Mouse (Mus musculus): ENCODE measurements around the gene Ago3. TPM values are rescaled to one million over a fixed set of nuclear protein-coding genes. Genes with fewer than 3 reads are reported as not detected.

Ago3 gene
- 17.6 and 23.4 TPM in 2 replicates for polyA plus RNA-seq (2012; rRNA removed)

DNA sequence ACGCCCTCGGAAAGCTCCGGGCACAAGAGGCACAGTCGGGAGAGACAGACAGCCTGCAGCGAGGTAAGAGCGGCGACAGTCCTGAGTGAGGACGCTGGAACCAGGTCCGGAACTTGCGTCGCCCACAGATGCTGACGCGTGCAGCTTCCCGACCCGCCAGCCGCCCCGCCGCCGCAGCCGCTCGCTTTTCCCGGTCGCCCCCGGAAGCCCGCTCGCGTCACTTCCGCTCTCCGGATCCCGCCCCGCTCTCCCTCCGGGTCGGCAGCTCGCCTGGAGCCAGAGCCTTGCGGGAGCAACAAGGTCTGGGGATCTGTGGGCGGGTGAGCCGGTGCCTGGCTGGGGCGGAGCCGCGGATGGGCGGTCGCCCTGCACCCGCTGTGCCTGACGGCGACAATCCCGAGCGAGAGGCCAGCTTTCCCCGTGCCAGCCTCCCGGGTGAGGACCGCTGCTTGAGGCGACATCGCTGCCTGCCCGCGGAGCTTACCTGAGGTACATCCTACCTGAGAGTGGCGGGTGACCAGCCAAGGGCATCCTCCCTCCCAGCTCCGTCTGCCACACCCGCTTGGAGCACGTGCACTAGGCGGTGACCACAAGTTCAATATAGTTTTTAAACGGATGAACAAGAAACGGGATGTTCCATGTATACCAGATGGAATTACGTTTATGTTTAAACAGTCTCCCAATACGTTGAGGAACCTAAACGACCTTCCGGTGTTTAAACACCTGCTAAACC, at the start of gene Ago3:
Gene Ago3 (minus strand): TSS at position 210 of the 733 bp plus-strand sequence.
- no peak for TF ChIP-seq CTCF (IDR thresholded peaks at IDR 0.05; ENCODE audit: insufficient read depth, low read length)
- TF ChIP-seq POLR2A (IDR thresholded peaks at IDR 0.05; ENCODE audit: borderline replicate concordance, extremely low read depth, low read depth, low read length) = peak; percentile 86; the same call in 1 of the 2 replicates
- Histone ChIP-seq H3K4me1 (ENCODE audit: control insufficient read depth, insufficient read depth, low read length) (no peaks in the 10 kb centered on the region), H3K4me3 (replicated peaks; ENCODE audit: extremely low read depth, low read depth, low read length) (peak within 1 kb of the TSS; percentile 86)
- peak; percentile 96 for DNase-seq
- WGBS = under 1% methylated on average over 65 of the region's 65 CpGs

DNA sequence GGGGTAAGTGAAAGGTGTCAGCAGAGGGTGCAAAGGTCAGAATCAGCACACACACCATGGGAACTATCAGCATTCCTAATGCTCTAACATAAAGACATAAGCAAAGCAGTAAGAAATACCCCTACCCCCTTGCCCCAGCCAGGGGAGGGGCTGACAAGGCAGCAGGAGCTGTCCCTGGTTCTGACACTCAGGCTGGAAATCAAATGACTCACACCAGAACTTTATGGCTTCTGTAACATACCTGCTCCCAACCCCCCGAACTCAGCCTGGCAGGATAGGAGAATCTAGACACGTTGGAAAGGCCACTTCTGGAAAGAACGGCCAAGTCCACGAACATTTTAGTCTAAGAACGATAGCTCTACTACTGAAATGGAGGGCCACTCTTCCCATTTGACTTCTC, 43.7 kb upstream of the Ago3 start:
- WGBS = 49% methylated on average over 5 of the region's 5 CpGs
- H3K4me3 ChIP-seq (replicated peaks; ENCODE audit: extremely low read depth, low read depth, low read length) = no peak overlapping the region
- DNase-seq = no peak
- peaks cover 3% of the 10 kb centered on the region; the same call in 1 of the 2 replicates for H3K4me1 ChIP-seq (ENCODE audit: control insufficient read depth, insufficient read depth, low read length)
- TF ChIP-seq POLR2A (IDR thresholded peaks at IDR 0.05; ENCODE audit: borderline replicate concordance, extremely low read depth, low read depth, low read length) = no peak
- TF ChIP-seq CTCF (IDR thresholded peaks at IDR 0.05; ENCODE audit: insufficient read depth, low read length) = no peak

DNA sequence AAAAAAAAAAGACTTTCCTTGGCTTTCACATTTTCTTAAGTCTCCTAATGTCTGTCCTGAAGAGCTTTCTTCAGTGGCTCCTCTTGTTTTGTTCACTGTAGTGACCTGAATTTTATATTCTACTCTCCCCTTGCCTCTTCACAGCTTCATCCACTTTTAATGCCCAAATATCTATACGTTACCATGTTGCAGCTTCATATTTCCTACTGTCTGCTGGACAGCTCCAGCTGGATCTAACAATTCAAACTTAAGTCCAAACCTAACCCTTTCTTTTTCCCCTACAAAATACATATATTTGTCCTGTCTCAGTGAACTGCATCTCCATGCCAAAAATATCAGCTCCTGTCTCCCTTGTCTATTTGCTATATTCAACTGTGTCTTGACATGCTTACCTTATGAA, 40.0 kb upstream of the Ago3 start:
- WGBS = 56% methylated on average over 1 of the region's 1 CpGs
- Histone ChIP-seq H3K4me1 (ENCODE audit: control insufficient read depth, insufficient read depth, low read length) (peaks cover 9% of the 10 kb centered on the region), H3K4me3 (replicated peaks; ENCODE audit: extremely low read depth, low read depth, low read length) (no peak overlapping the region)
- no peak for DNase-seq
- no peak for TF ChIP-seq POLR2A (IDR thresholded peaks at IDR 0.05; ENCODE audit: borderline replicate concordance, extremely low read depth, low read depth, low read length)
- no peak for TF ChIP-seq CTCF (IDR thresholded peaks at IDR 0.05; ENCODE audit: insufficient read depth, low read length)

DNA sequence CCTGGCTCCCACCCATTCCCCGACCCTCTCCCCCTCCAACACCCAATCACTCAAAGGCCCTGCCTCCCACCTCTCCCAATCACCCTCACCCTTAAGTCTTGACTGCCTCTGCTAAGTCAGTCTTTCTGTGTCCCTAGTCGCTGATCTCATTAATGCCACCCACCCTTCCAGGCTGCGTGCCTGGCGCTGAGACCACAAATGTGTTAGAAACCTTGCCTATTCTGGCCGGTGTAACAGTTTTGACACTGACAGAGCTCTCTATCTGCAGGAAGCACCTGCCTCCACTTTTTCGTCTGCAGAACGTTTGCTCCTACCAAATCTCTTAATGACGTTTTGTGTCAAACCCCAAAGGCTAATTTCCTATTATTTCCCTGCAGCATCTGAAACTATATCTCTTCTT, 39.6 kb upstream of the Ago3 start:
- WGBS = 5% methylated on average over 8 of the region's 8 CpGs
- Histone ChIP-seq H3K4me1 (ENCODE audit: control insufficient read depth, insufficient read depth, low read length) (peaks cover 9% of the 10 kb centered on the region), H3K4me3 (replicated peaks; ENCODE audit: extremely low read depth, low read depth, low read length) (peak overlapping the region; percentile 17)
- DNase-seq = no peak
- no peak for TF ChIP-seq POLR2A (IDR thresholded peaks at IDR 0.05; ENCODE audit: borderline replicate concordance, extremely low read depth, low read depth, low read length)
- no peak for TF ChIP-seq CTCF (IDR thresholded peaks at IDR 0.05; ENCODE audit: insufficient read depth, low read length)

DNA sequence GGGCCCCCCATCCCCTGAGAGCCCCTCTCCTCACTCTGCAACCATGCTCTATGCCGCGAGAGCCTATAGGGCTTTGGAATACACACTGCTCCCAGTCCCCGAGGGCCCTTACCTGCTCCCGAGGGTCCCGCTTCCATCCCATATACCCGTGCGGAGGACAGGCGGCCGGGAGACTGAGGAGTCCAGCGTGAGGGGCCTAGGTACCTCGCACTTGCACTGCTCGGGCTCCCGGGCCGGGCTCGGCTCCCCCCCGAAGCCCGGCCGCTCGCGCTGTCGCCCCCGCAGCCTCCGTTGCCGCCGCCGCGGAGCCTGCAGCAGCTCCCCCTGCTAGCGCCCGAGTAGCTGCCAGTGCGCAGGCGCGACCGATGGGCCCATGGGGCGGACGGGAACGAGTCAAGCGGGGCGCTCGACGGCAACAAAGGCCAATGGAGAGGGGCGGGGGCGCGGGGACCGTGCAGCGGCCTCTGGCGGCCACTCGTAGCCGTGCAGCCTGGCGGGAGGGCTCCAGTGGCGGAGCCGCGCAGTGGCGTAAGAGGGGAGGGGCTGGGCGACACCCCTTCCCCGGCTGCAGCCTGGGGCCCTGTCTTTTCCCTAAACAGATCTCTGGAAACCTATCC, 39.0 kb upstream of the Ago3 start, which contains the start of gene Ago1:
Gene Ago1 (minus strand): TSS at position 299 of the 617 bp plus-strand sequence.
- peak; percentile 56 for TF ChIP-seq CTCF (IDR thresholded peaks at IDR 0.05; ENCODE audit: insufficient read depth, low read length)
- TF ChIP-seq POLR2A (IDR thresholded peaks at IDR 0.05; ENCODE audit: borderline replicate concordance, extremely low read depth, low read depth, low read length) = peak; percentile 29; the same call in 1 of the 2 replicates
- peaks cover 9% of the 10 kb centered on the region for H3K4me1 ChIP-seq (ENCODE audit: control insufficient read depth, insufficient read depth, low read length)
- peak; percentile 94 for DNase-seq
- WGBS = under 1% methylated on average over 49 of the region's 55 CpGs
- peak within 1 kb of the TSS; percentile 80 for H3K4me3 ChIP-seq (replicated peaks; ENCODE audit: extremely low read depth, low read depth, low read length)

DNA sequence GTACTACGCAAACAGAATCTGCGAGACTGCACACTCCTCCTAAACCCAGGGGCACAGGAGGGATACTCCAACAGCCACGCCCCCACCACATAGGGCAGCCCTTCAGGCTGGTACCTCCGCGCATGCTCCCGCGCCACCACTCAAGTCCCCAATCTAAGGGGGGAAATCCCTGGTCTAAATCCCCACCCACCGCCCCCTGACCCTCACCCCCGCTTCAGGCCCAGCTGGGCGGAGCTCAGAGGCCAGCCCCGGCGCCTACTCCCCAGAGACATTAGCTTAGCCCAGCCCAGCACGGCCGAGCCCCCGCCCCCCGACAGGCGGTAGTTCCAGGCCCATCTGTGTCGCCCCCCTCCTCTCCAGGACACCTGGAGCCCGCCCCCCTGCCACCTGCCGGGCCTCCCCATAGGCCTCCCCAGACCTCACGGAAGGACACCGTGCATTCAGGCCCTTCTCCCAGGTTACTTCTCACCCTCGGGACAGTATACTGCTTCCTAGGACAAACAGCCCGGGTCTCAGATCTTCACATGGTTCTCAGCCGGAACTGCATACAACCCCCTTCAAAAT, 38.4 kb upstream of the Ago3 start:
- H3K4me1 ChIP-seq (ENCODE audit: control insufficient read depth, insufficient read depth, low read length) = peaks cover 9% of the 10 kb centered on the region
- TF ChIP-seq POLR2A (IDR thresholded peaks at IDR 0.05; ENCODE audit: borderline replicate concordance, extremely low read depth, low read depth, low read length) (no peak), CTCF (IDR thresholded peaks at IDR 0.05; ENCODE audit: insufficient read depth, low read length) (no peak)
- WGBS = 1% methylated on average over 25 of the region's 25 CpGs
- DNase-seq = peak; percentile 54
- H3K4me3 ChIP-seq (replicated peaks; ENCODE audit: extremely low read depth, low read depth, low read length) = peak overlapping the region; percentile 80

DNA sequence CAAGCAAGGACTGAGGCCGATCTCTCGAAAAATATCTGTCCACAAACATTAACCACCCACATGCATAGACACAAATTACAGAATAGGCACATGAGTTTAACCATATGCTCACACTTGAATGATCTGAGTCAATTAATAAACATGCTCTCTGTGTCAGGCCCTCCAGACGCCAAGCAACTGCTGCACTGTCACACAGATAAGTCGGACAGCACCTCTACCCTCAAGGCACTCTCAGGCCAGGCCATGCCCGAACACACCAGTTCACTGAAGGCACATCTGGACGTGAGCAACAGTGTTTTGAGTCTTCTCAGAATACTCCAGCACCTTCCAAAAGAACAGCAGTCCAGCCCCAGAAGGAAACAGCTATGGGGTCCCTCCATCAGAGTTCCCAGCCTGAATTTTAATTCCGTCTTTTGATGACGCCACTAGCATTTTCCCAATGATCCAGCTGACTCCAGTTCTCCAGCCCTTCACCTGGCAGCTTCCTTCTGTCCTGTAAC, 36.9 kb upstream of the Ago3 start:
- TF ChIP-seq POLR2A (IDR thresholded peaks at IDR 0.05; ENCODE audit: borderline replicate concordance, extremely low read depth, low read depth, low read length) = no peak
- TF ChIP-seq CTCF (IDR thresholded peaks at IDR 0.05; ENCODE audit: insufficient read depth, low read length) = no peak
- 51% methylated on average over 8 of the region's 8 CpGs for WGBS
- H3K4me3 ChIP-seq (replicated peaks; ENCODE audit: extremely low read depth, low read depth, low read length) = no peak overlapping the region
- no peak for DNase-seq
- peaks cover 9% of the 10 kb centered on the region for H3K4me1 ChIP-seq (ENCODE audit: control insufficient read depth, insufficient read depth, low read length)

DNA sequence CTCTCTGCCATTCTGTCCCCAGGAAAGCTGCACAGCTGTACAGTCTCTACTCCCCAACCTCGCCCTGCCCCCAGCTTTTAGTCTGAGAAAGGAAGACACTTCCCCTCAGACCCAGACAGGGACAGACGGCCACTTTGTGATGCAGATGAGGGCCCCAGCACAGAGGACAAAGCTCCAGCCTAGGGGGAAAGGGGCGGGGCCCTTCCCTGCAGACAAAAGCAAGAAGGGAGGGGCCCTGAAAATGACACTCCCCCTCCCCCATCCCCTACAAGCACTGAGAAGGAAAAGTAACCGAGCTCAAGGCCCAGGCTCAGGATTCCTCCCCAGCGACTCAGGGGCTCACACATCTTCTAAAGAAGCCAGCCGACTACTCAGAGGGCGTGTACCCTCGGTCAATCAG, 36.5 kb upstream of the Ago3 start:
- WGBS = 33% methylated on average over 8 of the region's 8 CpGs
- DNase-seq = no peak

DNA sequence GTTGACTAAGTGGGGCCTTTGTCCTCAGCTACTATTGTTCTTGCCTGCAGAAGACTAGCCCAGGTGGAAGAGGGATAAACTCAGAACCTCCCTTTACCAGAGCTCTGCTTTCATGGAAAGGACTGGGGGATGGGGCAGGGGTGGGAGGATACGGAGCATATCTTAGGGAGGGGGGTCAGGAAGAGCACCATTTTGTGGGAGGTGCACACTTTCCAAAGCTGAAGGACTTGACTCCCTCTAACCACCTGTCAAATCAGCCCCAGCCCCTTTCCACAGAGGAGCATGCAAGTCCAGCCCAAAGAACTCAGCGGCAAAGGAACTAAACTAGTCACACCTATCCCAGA, 35.5 kb upstream of the Ago3 start:
- H3K4me3 ChIP-seq (replicated peaks; ENCODE audit: extremely low read depth, low read depth, low read length) = no peak overlapping the region
- no peak for DNase-seq
- WGBS = 50% methylated on average over 2 of the region's 2 CpGs
- H3K4me1 ChIP-seq (ENCODE audit: control insufficient read depth, insufficient read depth, low read length) = peaks cover 9% of the 10 kb centered on the region
- TF ChIP-seq POLR2A (IDR thresholded peaks at IDR 0.05; ENCODE audit: borderline replicate concordance, extremely low read depth, low read depth, low read length) = no peak
- no peak for TF ChIP-seq CTCF (IDR thresholded peaks at IDR 0.05; ENCODE audit: insufficient read depth, low read length)

More for the DNA sequence above, 36.5 kb upstream of the Ago3 start:
- H3K4me1 ChIP-seq (ENCODE audit: control insufficient read depth, insufficient read depth, low read length) = peaks cover 9% of the 10 kb centered on the region
- H3K4me3 ChIP-seq (replicated peaks; ENCODE audit: extremely low read depth, low read depth, low read length) = no peak overlapping the region
- TF ChIP-seq CTCF (IDR thresholded peaks at IDR 0.05; ENCODE audit: insufficient read depth, low read length) (no peak), POLR2A (IDR thresholded peaks at IDR 0.05; ENCODE audit: borderline replicate concordance, extremely low read depth, low read depth, low read length) (no peak)

All from lung, adult 2 months (tissue).